Mouse (Mus musculus): Measurements from ENCODE around the gene Sgo2a. TPM values are rescaled to one million over a fixed set of nuclear protein-coding genes. Genes with fewer than 3 reads are reported as not detected.

Gene Sgo2a
- polyA plus RNA-seq (2012; ENCODE audit: insufficient read depth, insufficient read length, missing spikeins), result 1.2 and 2.0 TPM in 2 replicates

DNA sequence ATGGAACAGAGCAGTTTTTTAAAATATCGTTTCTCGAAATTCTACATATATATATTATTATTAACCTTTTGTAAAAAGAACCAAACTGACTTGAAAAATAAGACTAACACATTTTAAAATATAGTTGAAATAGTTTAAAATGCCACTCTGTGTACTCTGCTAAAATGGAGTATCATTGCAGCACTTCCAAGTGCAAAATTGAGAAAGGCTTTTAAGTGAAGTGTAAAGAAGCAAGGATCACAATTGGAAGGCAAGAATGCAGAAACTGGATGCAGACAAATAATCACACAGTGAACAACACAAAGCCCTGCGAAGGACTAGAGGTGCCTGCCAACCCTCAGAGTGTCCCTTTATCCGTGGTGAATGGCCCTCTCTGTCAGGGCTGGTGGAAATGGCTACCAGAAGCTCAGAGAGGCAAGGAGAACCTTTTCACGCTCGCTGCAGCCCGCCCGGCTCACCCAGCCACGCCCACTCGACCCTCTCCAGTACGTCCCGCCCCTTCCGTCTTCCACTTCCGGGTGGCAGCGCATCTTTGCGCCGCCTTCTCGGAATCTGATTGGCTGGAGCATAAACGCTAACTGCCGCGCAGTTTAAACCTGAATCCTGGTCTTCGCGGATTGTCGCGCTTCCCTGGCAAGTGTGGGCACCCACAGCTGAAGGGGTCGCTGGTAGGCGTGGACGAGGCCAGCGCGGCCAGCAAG lies at the start of gene Sgo2a:
Gene Sgo2a (plus strand): TSS at position 540 of the 701 bp plus-strand sequence.
- Histone ChIP-seq H3K4me1 (ENCODE audit: control insufficient read depth, insufficient read depth, insufficient read length, low read length) (0 out of 2 replicates have a peak, but pooled peaks cover 3% of the 10 kb centered on the region), H3K27ac (replicated peaks; ENCODE audit: low read depth, low read length) (peak within 1 kb of the TSS; percentile 54), H3K4me3 (ENCODE audit: insufficient read depth, low read depth, low read length) (peak within 1 kb of the TSS; percentile 82)

DNA sequence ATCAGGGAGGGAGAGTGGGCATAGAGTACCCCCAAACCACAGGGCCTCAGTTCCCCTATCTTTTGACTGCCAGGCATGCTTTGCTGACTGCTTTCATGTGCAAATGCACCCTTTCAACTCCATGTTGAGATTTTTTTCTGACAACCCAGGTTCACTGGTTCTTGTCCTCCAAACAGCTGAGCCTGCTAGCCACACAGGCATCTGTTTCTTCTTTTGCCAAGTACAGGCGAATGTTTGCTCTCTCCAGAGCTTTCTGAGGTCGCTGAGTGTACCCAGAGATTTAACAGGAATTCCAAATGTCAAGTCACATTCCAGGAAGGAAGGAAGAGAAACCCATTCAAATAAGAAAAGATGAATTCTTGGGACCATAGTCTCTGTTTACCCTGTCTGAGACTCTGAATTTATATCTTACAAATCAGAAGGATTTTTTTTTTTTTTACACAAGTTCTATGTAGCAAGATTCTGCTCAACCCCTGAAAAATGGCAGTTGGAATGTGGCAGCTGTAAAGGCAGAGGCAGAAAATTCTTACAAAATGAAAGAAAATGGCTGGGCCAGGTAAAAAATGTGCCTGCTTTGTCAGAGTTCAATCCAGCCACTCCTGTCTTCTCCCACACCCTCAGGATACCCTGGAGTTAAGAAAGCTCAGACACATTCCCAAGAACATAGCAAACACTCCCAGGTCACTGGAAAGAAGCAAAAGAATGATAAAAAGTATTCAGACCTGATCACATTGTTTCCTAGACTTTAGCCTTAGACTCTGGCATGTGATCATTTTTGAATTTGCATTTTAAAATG lies 48.0 kb upstream of the Sgo2a start:
- Histone ChIP-seq H3K4me1 (ENCODE audit: control insufficient read depth, insufficient read depth, insufficient read length, low read length) (no peaks in the 10 kb centered on the region), H3K27ac (replicated peaks; ENCODE audit: low read depth, low read length) (no peak overlapping the region), H3K4me3 (ENCODE audit: insufficient read depth, low read depth, low read length) (no peak overlapping the region)

DNA sequence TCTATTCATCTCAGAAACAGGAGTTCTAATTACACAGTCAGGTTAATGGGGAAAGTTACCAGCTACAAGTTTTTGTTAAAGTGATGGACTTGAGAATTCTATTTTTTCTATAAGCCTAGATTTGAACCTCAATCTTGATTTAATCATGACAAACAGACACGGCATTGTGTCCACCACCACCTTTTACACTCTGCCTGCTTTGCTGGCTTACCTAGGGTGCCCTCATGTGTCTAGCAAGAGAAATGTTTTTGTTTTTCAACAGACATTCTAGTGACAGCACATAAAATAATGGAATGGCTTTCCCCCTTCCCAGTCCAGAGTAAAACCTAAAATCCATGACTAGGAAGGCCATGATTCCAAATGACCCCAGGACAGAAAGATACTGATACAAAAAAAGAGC lies 46.6 kb upstream of the Sgo2a start:
- no peak overlapping the region for H3K27ac ChIP-seq (replicated peaks; ENCODE audit: low read depth, low read length)
- no peaks in the 10 kb centered on the region for H3K4me1 ChIP-seq (ENCODE audit: control insufficient read depth, insufficient read depth, insufficient read length, low read length)
- no peak overlapping the region for H3K4me3 ChIP-seq (ENCODE audit: insufficient read depth, low read depth, low read length)

DNA sequence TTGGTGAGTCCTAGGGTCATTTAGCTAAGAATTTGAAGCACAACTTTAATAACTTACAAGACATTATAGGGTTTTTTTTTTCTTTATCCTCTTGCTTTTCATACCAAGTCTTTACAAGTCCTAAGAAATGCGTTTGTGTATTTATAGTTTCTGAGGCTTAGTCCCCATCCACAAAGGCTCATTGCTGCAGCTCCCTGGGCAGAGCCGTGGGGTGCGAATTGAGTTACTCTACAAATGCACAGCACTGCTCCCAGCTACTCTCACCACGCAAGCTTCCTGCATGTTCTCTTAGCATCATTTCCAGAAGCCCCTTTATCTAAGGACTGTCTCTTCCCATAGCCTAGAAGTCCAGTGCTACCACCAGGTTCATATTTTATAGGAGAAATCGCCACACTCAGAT lies 46.1 kb upstream of the Sgo2a start:
- Histone ChIP-seq H3K4me1 (ENCODE audit: control insufficient read depth, insufficient read depth, insufficient read length, low read length) (no peaks in the 10 kb centered on the region), H3K4me3 (ENCODE audit: insufficient read depth, low read depth, low read length) (no peak overlapping the region), H3K27ac (replicated peaks; ENCODE audit: low read depth, low read length) (no peak overlapping the region)

DNA sequence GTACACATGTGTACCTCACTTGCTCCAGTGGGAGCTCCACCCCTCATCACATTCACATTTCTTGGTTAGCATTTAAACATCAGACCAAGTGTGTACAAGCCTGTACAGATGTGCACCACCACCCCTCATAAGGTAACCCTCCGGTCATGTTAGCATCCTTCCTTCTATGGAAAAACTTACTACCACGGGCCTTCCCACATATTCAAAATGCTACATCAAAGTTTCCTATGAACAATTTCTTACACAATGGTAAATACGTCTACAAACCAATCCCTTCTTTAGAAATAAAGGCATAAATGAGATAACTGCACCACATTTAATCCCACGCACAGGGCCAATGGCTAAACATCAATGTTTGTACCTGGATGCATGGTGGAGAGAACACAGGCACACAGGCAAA lies 43.3 kb upstream of the Sgo2a start:
- no peaks in the 10 kb centered on the region for H3K4me1 ChIP-seq (ENCODE audit: control insufficient read depth, insufficient read depth, insufficient read length, low read length)
- no peak overlapping the region for H3K27ac ChIP-seq (replicated peaks; ENCODE audit: low read depth, low read length)
- no peak overlapping the region for H3K4me3 ChIP-seq (ENCODE audit: insufficient read depth, low read depth, low read length)

DNA sequence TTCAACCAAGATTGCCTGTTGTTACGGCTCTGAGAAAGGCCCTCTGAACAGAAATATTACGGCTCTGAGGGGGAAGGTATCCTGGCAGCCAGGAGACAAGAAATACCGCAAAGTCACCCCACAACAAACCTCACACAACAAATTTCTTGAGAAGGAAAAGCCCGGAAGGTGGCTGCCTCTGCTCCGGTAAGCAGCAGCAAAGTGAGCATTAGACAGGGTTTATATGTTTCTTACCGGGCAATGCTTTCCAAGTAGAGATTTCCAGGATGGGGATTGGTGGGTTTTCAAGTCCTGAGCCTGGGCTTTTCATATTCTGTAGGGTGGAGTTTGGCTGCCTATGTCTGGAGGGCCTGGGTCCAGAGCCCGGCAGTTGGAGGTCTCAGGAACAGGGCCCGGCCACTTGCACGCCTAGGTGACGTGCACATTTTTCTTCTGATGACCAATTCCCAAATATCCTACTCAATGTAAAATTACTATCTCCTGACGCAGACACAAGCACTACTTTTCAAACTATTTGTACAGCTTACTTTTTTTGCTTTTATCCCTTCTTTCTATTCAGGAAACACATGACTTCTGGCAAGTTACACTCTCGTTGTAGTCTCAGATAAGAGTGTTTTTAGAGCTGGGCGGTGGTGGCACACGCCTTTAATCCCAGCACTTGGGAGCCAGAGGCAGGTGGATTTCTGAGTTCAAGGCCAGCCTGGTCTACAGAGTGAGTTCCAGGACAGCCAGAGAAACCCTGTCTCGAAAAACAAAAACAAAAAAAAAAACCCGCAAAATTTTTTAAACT lies 42.0 kb upstream of the Sgo2a start:
- no peak overlapping the region for H3K27ac ChIP-seq (replicated peaks; ENCODE audit: low read depth, low read length)
- no peaks in the 10 kb centered on the region for H3K4me1 ChIP-seq (ENCODE audit: control insufficient read depth, insufficient read depth, insufficient read length, low read length)
- no peak overlapping the region for H3K4me3 ChIP-seq (ENCODE audit: insufficient read depth, low read depth, low read length)

DNA sequence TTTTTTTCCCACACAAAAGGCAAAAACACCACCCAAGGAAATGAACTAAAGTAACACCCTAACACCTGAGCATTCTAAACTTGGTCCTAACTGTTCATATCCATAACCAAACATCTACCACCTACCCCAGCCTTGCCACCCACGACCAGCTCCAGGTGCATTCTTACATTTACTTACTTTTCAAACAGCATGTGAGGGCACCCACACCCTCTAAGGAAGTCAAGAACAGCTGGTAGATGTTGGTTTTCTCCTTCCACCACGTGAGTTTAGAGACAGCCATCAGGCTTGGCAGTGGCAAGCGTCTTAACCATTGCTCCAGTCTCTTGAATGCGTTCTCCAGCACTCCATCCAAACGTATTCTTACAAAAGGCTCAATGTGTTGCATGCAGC lies 41.4 kb upstream of the Sgo2a start:
- Histone ChIP-seq H3K4me1 (ENCODE audit: control insufficient read depth, insufficient read depth, insufficient read length, low read length) (no peaks in the 10 kb centered on the region), H3K27ac (replicated peaks; ENCODE audit: low read depth, low read length) (no peak overlapping the region), H3K4me3 (ENCODE audit: insufficient read depth, low read depth, low read length) (no peak overlapping the region)

DNA sequence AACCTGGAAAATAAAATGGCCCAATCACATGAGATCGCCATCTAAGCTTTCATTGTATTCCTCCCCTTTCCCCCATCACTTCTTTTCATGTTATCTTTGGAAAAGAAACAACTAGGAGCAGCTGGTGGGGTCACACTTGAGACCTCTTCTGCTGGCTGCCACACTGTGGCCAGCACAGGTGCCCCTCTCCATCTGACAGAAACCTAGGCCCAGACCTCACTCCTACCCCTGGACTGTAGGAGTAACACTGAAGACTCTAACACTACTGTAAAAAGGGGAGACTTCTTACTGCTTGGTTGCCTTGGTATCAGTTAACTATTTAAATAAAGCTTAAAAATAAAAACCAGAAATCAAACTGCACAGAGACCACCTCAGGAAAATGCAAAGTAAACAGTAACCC lies 40.0 kb upstream of the Sgo2a start:
- no peak overlapping the region for H3K4me3 ChIP-seq (ENCODE audit: insufficient read depth, low read depth, low read length)
- H3K27ac ChIP-seq (replicated peaks; ENCODE audit: low read depth, low read length), result no peak overlapping the region
- no peaks in the 10 kb centered on the region for H3K4me1 ChIP-seq (ENCODE audit: control insufficient read depth, insufficient read depth, insufficient read length, low read length)

DNA sequence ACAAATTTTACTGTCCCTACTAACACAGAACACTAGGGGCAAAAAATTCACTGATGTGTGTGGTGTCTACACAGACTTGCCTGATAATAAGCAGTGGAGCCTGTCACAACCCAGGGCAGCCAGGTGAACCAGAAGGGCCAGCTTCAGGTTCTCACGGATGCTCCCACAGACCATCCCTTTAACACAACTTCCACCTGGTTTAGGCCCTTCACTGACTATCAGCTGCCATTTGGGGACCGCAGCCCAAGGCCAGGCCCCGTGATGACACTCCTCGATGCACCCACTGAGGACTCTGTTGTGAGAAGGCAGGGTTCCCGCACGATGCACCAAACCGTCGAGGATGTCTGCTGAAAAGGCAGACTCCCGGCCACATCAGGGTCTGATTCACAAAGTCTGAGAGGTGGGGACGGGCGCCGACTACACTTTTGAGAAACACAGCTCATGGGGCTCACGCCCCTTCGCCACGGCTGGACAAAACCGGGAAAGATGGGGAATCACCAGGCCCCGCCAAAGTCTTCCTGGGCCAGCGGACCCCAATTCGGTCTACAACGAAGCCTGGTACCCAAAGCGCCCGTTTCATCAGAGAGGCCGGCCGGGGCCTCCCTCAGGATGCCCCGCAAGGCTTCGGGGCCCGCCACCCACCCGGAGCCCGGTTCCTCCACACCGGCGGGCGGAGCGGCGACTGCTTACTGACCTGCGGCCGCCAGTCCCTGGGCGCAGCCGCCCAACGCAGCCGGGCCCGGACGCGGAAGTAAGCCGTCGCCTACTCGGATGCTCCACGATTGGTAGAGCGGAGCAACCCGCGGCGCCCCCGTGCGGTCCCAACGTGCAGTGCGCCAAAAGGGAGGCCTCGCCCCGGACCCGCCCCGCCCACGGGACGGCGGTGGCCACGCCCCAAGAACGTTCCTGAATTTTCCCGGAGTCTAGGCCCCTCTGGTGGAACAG lies 26.2 kb upstream of the Sgo2a start:
- H3K4me3 ChIP-seq (ENCODE audit: insufficient read depth, low read depth, low read length), result peak overlapping the region; percentile 83
- peak overlapping the region; percentile 45 for H3K27ac ChIP-seq (replicated peaks; ENCODE audit: low read depth, low read length)
- no peaks in the 10 kb centered on the region for H3K4me1 ChIP-seq (ENCODE audit: control insufficient read depth, insufficient read depth, insufficient read length, low read length)

DNA sequence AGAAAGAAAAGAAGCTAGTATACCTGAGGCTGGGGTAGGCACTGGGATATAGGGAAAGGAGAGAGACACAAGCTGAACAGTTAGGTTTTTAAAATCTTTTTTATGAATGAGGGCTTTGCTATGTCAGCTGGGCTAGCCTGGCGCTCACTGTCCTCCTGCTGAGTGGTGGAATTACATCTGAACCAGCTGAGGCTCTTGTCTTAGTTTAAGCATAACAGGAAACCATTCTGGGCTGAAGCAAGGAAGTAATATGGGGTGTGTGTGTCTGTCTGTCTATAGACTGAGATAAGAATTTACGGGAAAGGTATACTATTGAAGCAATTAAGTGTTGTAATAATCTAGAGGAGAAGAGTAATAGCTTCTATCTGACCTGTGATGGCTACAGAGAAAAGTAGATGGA lies 24.2 kb upstream of the Sgo2a start:
- Histone ChIP-seq H3K27ac (replicated peaks; ENCODE audit: low read depth, low read length) (no peak overlapping the region), H3K4me3 (ENCODE audit: insufficient read depth, low read depth, low read length) (no peak overlapping the region), H3K4me1 (ENCODE audit: control insufficient read depth, insufficient read depth, insufficient read length, low read length) (no peaks in the 10 kb centered on the region)

DNA sequence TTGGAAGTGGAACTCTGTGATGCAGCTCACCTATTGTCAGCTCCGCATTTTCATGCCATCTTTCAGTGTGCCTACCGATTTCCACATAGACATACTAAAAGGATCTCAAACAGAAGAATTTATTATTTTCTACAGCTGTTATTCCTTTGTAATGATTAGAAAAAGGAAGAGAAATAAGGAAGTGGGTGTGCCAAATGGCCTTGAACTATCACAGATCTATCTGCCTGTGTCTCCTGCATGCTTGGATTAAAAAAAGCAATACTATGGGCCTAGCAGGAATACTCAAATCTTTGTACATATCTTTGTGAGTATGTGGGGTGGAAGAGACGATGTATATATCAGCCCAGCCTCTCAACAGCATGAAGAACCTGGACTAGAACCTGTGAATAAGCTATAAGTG lies 18.9 kb upstream of the Sgo2a start:
- Histone ChIP-seq H3K27ac (replicated peaks; ENCODE audit: low read depth, low read length) (no peak overlapping the region), H3K4me1 (ENCODE audit: control insufficient read depth, insufficient read depth, insufficient read length, low read length) (no peaks in the 10 kb centered on the region), H3K4me3 (ENCODE audit: insufficient read depth, low read depth, low read length) (no peak overlapping the region)

DNA sequence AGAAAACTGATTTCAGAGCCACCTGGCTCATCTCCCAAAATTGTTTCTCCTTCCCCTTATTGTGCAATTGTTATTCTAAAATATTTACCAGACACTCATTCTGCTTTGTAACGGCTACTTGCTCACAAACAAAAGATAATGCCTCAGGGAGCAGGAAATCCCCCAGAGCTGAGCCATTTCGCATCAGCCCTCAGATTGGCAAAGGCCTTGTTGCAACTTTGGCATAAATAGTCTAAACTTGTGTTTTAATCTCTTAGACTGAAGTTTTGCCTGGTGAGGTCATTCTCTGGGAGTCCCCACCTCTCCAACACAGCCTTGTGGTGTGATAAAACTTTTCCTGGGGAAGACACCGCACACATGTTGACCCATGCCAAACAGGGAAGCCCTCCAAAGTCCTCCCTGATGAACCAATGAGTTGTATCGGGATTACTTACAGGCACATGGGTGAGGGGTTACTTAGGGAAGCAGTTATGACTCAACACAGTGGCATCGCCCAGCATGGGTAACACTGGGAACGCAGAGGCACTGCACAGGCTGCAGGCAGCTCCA lies 6.6 kb upstream of the Sgo2a start:
- no peak overlapping the region for H3K4me3 ChIP-seq (ENCODE audit: insufficient read depth, low read depth, low read length)
- peak overlapping the region; percentile 84 for H3K27ac ChIP-seq (replicated peaks; ENCODE audit: low read depth, low read length)
- peaks cover 7% of the 10 kb centered on the region; the same call in 1 of the 2 replicates for H3K4me1 ChIP-seq (ENCODE audit: control insufficient read depth, insufficient read depth, insufficient read length, low read length)

DNA sequence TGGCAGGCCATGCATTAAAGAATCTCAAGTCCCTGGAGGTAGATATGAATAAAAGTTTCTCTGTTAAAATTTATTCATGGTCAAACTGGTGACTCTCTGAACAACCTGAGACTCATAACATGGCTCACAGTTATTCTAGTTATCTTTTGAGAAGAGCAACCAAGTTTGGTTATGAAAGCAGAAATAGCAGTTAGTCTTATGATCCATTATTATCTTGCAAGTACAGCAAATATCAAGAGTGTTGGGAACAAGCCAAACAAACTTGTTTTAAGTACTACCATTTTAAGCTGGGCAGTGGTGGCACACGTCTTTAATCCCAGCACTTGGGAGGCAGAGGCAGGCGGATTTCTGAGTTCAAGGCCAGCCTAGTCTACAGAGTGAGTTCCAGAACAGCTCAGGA lies 4.5 kb upstream of the Sgo2a start:
- Histone ChIP-seq H3K4me3 (ENCODE audit: insufficient read depth, low read depth, low read length) (no peak overlapping the region), H3K27ac (replicated peaks; ENCODE audit: low read depth, low read length) (no peak overlapping the region), H3K4me1 (ENCODE audit: control insufficient read depth, insufficient read depth, insufficient read length, low read length) (peaks cover 7% of the 10 kb centered on the region; the same call in 1 of the 2 replicates)

DNA sequence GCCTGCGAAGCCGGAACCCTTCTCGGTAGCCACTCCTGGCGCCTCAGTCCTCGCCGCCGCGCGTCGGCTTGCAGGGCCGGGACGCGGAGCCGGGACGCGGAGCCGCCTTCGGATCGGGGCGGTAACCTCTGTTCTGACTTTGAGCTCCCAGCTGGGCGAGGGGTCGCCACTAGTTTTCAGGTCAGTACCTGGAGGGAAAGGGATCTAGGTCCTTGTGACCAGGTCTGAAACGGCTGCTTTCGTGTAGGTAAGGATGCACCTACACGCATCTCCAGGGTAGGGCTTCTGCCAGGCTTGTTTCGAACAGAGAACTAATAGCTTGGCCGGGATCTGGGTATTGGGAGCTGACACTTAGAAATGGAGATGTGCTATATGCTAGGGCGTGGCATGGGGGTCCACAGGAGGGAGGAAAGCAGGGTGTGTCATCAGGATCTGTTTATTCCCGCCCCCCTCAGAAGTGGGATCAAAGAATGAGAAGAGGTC lies 403 bp downstream of the Sgo2a start:
- Histone ChIP-seq H3K27ac (replicated peaks; ENCODE audit: low read depth, low read length) (no peak overlapping the region), H3K4me1 (ENCODE audit: control insufficient read depth, insufficient read depth, insufficient read length, low read length) (0 out of 2 replicates have a peak, but pooled peaks cover 3% of the 10 kb centered on the region)

More for the DNA sequence above, 403 bp downstream of the Sgo2a start:
- H3K4me3 ChIP-seq (ENCODE audit: insufficient read depth, low read depth, low read length), result peak overlapping the region; percentile 82
